Mouse (Mus musculus): Measurements from ENCODE around the gene Bckdhb.

- TF ChIP-seq POLR2A (IDR thresholded peaks at IDR 0.05; ENCODE audit: insufficient read depth, low read depth, low read length) (no peak), CTCF (IDR thresholded peaks at IDR 0.05; ENCODE audit: insufficient read depth, low read depth, low read length) (no peak)
Observed at GRCm38 (mm10) chr9:84108534-84108933, 183.6 kb downstream of the Bckdhb start.

Measured in olfactory bulb, adult 2 months (tissue).